ENCODE assay signal across 25 mouse cellular contexts in the genomic region with DNA sequence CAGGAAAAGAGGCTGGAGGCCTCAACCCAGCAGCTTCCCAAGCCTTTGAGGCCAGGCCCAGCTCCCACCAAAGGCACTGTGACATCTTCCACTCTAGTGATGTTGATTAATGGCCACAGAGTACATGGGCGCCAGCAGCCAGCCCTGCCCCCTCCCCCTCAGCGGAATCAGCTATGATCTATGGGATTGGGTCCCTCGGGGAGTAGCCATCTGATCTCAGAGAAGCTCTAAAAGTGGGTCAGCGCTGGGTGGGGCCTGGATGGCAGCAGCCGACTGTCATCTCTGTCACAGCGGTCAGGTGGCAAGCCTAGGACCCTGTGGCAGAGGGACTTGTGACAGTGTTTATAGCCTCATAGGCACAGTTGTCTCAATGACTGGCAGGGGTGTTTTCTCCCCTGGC. TPM values are rescaled to one million over a fixed set of nuclear protein-coding genes. Genes with fewer than 3 reads are reported as not detected.
DNase-seq lines count a peak whose midpoint lies in the region; ATAC-seq and TF ChIP-seq lines count a peak whose summit lies in the region.
"Had no signal": no experiment of that assay in that cellular context is flagged by ENCODE, and none has a peak within 500 bp of the region (broad histone marks: within the 10 kb centered on the region; RNA-seq: fewer than 3 reads in every experiment).

No protein-coding gene starts in this region.

- H3K27me3 ChIP-seq in midbrain, postnatal 0 days (ENCODE audit: insufficient read depth, low read length), result no peaks in the 10 kb centered on the region
- no peaks in the 10 kb centered on the region for H3K27me3 ChIP-seq in midbrain, embryonic 11.5 days (ENCODE audit: control insufficient read depth, insufficient read depth, low read length)
- H3K27me3 ChIP-seq in neural tube, embryonic 15.5 days (replicated peaks), result peaks cover 9% of the 10 kb centered on the region; the same call in 1 of the 2 replicates
- H3K27me3 ChIP-seq: embryonic facial prominence, embryonic 13.5 days; intestine, embryonic 15.5 days; midbrain, embryonic 13.5 days had no signal

- WGBS in midbrain, postnatal 0 days, result 83% methylated on average over 6 of the region's 6 CpGs
- 83% methylated on average over 6 of the region's 6 CpGs for WGBS in midbrain, embryonic 11.5 days
- WGBS in neural tube, embryonic 15.5 days, result 54% methylated on average over 6 of the region's 6 CpGs

- ATAC-seq in midbrain, postnatal 0 days (ENCODE audit: low FRiP score), result no peak
- no peak for ATAC-seq in midbrain, embryonic 11.5 days (ENCODE audit: low FRiP score)
- ATAC-seq in neural tube, embryonic 15.5 days (ENCODE audit: low FRiP score), result peak; percentile 32; the same call in 1 of the 2 replicates
- ATAC-seq in activated CD4-positive, CD25-positive, alpha-beta regulatory T cell, adult 4 months, result no peak
- ATAC-seq: forebrain, embryonic 14.5 days; intestine, embryonic 15.5 days; liver, embryonic 12.5 days; midbrain, embryonic 13.5 days had no signal

- H3K9ac ChIP-seq in midbrain, postnatal 0 days (replicated peaks; ENCODE audit: low read length, poor library complexity, severe bottlenecking), result no peak overlapping the region
- H3K9ac ChIP-seq in midbrain, embryonic 11.5 days (ENCODE audit: low read length), result no peak overlapping the region
- H3K9ac ChIP-seq in neural tube, embryonic 15.5 days (replicated peaks), result no peak overlapping the region
- H3K9ac ChIP-seq: embryonic facial prominence, embryonic 13.5 days; heart, embryonic 15.5 days; intestine, embryonic 15.5 days; limb, embryonic 13.5 days; liver, embryonic 12.5 days; midbrain, embryonic 13.5 days had no signal

- no peaks in the 10 kb centered on the region for H3K9me3 ChIP-seq in midbrain, postnatal 0 days (ENCODE audit: low read length)
- no peaks in the 10 kb centered on the region for H3K9me3 ChIP-seq in midbrain, embryonic 11.5 days (ENCODE audit: control insufficient read depth, low read length)
- H3K9me3 ChIP-seq in neural tube, embryonic 15.5 days (replicated peaks), result no peaks in the 10 kb centered on the region
- H3K9me3 ChIP-seq: embryonic facial prominence, embryonic 13.5 days; heart, embryonic 15.5 days; intestine, embryonic 15.5 days; limb, embryonic 13.5 days; liver, embryonic 12.5 days; midbrain, embryonic 13.5 days had no signal

- no peaks in the 10 kb centered on the region for H3K36me3 ChIP-seq in midbrain, postnatal 0 days (ENCODE audit: insufficient read depth, low read length)
- H3K36me3 ChIP-seq in midbrain, embryonic 11.5 days (ENCODE audit: control insufficient read depth, insufficient read depth, low read length), result no peaks in the 10 kb centered on the region
- no peaks in the 10 kb centered on the region for H3K36me3 ChIP-seq in neural tube, embryonic 15.5 days
- H3K36me3 ChIP-seq: embryonic facial prominence, embryonic 13.5 days; heart, embryonic 15.5 days; intestine, embryonic 15.5 days; limb, embryonic 13.5 days; liver, embryonic 12.5 days; midbrain, embryonic 13.5 days had no signal

- no peak overlapping the region for H3K27ac ChIP-seq in midbrain, postnatal 0 days (ENCODE audit: low read depth, low read length)
- H3K27ac ChIP-seq in midbrain, embryonic 11.5 days (ENCODE audit: low read depth, low read length), result no peak overlapping the region
- H3K27ac ChIP-seq in neural tube, embryonic 15.5 days (replicated peaks), result no peak overlapping the region
- H3K27ac ChIP-seq: embryonic facial prominence, embryonic 13.5 days; gastrocnemius, adult 2 months; heart, embryonic 15.5 days; intestine, embryonic 15.5 days; layer of hippocampus, adult 2 months; limb, embryonic 13.5 days; liver, embryonic 12.5 days; midbrain, embryonic 13.5 days had no signal

- peak; percentile 54 to 56 for DNase-seq in cerebellum, postnatal 10 days
- DNase-seq in cerebellum, adult 11 months, result no peak
- peak; percentile 27 for DNase-seq in midbrain, postnatal 0 days (ENCODE audit: low spot score)
- no peak for DNase-seq in midbrain, embryonic 11.5 days (ENCODE audit: low spot score, missing footprints)
- no peak for DNase-seq in heart, adult 18-20 months
- DNase-seq: adrenal gland, postnatal 36 days; cerebellum, adult 9-11 months; gastrocnemius, adult 2 months; heart, postnatal 4 days; kidney, adult 9 months; kidney, postnatal 14 days; layer of hippocampus, postnatal 36 days; lung, adult 18-20 months; lung, postnatal 14 days; thymus, postnatal 25 days had no signal

- no peak overlapping the region for H3K4me3 ChIP-seq in midbrain, postnatal 0 days (ENCODE audit: low read depth, low read length)
- H3K4me3 ChIP-seq in midbrain, embryonic 11.5 days (ENCODE audit: low read depth, low read length), result no peak overlapping the region
- H3K4me3 ChIP-seq in neural tube, embryonic 15.5 days (replicated peaks), result no peak overlapping the region
- H3K4me3 ChIP-seq: embryonic facial prominence, embryonic 13.5 days; gastrocnemius, adult 2 months; heart, embryonic 15.5 days; intestine, embryonic 15.5 days; layer of hippocampus, adult 2 months; limb, embryonic 13.5 days; liver, embryonic 12.5 days; midbrain, embryonic 13.5 days had no signal

- H3K4me2 ChIP-seq in midbrain, postnatal 0 days (ENCODE audit: low read depth, low read length, poor library complexity, severe bottlenecking), result no peak overlapping the region
- no peak overlapping the region for H3K4me2 ChIP-seq in midbrain, embryonic 11.5 days
- H3K4me2 ChIP-seq in neural tube, embryonic 15.5 days, result no peak overlapping the region
- H3K4me2 ChIP-seq: embryonic facial prominence, embryonic 13.5 days; heart, embryonic 15.5 days; intestine, embryonic 15.5 days; limb, embryonic 13.5 days; liver, embryonic 12.5 days; midbrain, embryonic 13.5 days had no signal

- peaks cover 2% of the 10 kb centered on the region; the same call in 1 of the 2 replicates for H3K4me1 ChIP-seq in midbrain, postnatal 0 days (ENCODE audit: insufficient read depth, low read length)
- H3K4me1 ChIP-seq in midbrain, embryonic 11.5 days (ENCODE audit: control insufficient read depth, insufficient read depth, low read length), result peaks cover 2% of the 10 kb centered on the region
- peaks cover 7% of the 10 kb centered on the region; the same call in 1 of the 2 replicates for H3K4me1 ChIP-seq in neural tube, embryonic 15.5 days
- H3K4me1 ChIP-seq: embryonic facial prominence, embryonic 13.5 days; heart, embryonic 15.5 days; intestine, embryonic 15.5 days; limb, embryonic 13.5 days; liver, embryonic 12.5 days had no signal

- no peak for TF ChIP-seq CTCF in midbrain, postnatal 0 days (IDR thresholded peaks at IDR 0.05)

RNA-seq across cellular contexts. Expression of a gene that starts 37.5 kb away (rescaled TPM):
- total RNA-seq in midbrain, postnatal 0 days (2014; rRNA removed), result 188 and 246 TPM in 2 replicates
- 224 and 240 TPM in 2 replicates for polyA plus RNA-seq in midbrain, postnatal 0 days (2015; fragmentation: Nextera tagmentation; extraction: Ambion mirVana)
- 127 and 136 TPM in 2 replicates for polyA plus RNA-seq in midbrain, embryonic 11.5 days (2014; fragmentation: Nextera tagmentation; extraction: Ambion mirVana)
- 161 and 188 TPM in 2 replicates for polyA plus RNA-seq in neural tube, embryonic 15.5 days (2015; fragmentation: Nextera tagmentation; extraction: Ambion mirVana)
- polyA plus RNA-seq in activated CD4-positive, CD25-positive, alpha-beta regulatory T cell, adult 4 months (2017; shearing (Covaris generic)), result 10 to 100 TPM; 56.8 to 71.9 TPM
- 10 to 100 TPM; 31.7 to 36.7 TPM for total RNA-seq in heart, adult 18-20 months (2021)

Comparison
In these comparisons a context has a peak if more than half of its experiments do, and no peak if none do; other contexts are left out.
1. DNase-seq: peak in cerebellum, postnatal 10 days (2 of 2) and midbrain, postnatal 0 days (single experiment); none in cerebellum, adult 11 months (single experiment), midbrain, embryonic 11.5 days (single experiment) and heart, adult 18-20 months (0 of 2).